Mouse (Mus musculus) c-Kit-negative CD71-positive TER-119-positive erythroid progenitor cells, embryonic 14.5 days (primary cell): ENCODE measurements around the gene Ppm1j.
A peak's percentile ranks its signal among the peaks of the same experiment; 100 is the strongest.
"Not testable (repeated sequence)": the region's sequence is repeated elsewhere in the genome, so short reads cannot be mapped to it uniquely, and the experiment has no call there.

Source experiments
- DNase-seq: peaks from one replicate; pipeline ENCODE4 v3.0.0-alpha.2; 2013; ENCODE audit warnings: low read depth, low spot score

Ppm1j gene

DNA sequence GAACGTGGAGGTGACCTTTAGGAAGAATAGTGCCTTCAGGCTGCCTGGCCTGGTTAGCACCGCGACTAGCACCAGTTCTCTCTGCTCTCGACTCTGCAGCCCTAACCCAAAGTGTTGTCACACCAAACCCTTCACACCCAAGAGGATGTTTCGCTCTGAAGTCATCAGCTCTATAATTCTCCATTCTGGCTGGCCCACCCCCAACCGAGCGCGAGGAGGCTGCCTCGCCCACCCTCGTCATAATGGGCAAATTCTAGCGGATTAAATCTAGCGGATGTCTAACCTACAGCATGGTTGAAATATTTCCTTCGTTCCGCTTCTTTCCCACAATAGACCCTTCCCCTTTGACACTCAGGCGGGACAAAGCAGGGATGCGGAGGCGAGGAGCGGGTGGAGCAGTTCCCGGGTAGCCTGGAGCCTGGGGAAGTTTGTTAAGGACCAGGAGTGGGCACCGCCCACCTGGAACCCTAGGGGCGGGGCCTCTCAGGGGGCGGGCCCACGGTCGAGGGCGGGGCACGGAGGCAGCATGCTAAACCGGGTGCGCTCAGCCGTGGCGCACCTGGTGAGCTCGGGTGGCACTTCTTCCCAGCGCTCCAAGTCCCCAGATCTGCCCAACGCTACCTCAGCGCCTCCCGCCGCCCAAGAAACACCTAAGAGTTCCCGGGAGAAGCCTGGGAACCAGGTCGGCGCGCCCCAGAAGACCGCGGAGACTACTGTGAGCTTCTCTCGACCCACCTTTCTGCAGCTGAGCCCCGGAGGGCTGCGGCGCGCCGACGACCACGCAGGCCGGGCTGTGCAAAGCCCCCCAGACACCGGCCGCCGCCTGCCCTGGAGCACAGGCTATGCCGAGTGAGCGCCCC is at the start of gene Ppm1j:
TSS of gene Ppm1j (plus strand) at position 496 of the 860 bp plus-strand sequence.
- no peak for DNase-seq

GRCm38 (mm10) chr3:104732907-104733306 is 47.9 kb upstream of the Ppm1j start:
- no peak for DNase-seq

DNA sequence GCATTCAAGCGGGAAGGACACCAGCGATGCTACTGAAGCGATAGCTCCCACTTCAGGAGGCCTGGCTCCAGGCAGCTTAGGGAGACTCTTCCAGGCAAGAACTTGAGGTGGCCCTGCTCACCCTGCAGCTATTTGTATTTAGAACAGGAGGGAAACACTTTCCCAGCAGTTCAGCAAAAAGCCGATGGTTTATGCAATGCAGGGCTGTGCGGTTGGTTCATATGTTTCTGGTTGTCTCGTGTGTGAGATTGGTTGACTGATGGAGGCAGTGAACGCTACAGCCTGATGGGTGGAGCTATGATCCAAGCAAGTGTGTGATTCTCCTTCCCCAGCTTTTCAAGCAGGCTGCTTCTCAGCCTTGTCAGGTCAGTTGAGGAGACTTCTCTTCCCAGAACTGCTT is 46.2 kb upstream of the Ppm1j start:
- DNase-seq = no peak

DNA sequence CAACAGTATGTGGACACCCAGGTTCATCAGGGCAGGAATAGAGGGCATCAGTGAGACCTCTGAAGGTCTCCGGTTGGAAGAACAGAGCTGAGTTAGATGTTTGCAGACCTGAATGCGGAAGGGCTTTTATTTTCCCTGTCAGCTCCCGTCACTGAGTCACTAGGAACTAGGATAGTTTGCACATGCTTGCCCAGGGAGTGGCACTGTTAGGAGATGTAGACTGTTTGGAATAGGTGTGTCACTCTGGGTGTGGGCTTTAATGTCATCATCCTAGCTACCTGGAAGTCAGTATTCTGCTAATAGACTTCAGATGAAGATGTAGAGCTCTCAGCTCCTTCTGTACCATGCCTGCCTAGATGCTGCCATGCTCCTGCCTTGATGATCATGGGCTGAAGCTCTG is 38.9 kb upstream of the Ppm1j start:
- DNase-seq = no peak

- no peak for DNase-seq
Measured at GRCm38 (mm10) chr3:104743161-104743560, 37.7 kb upstream of the Ppm1j start.

DNA sequence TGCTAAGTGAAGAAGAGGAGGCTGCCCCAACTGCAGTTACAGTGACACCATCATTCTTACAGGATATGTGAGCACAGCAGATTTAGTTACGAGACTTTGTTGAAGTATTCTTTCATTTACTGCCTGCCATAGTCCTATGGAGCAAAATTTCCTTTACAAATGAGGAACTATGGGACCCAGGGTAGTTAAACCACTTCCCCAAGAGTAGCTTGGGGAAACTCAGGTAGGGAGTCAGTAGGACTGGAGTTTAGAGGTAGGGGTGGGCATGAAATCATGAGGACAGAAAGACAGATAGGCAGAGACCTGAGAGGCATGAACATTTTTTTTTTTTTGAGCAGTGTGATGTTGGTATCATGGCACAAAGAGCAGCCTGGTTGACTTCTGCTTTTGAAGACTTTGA is 37.0 kb upstream of the Ppm1j start:
- DNase-seq = no peak

GRCm38 (mm10) chr3:104752845-104753244 is 28.0 kb upstream of the Ppm1j start:
- not testable (repeated sequence) for DNase-seq

- DNase-seq = peak; percentile 47
Measured at GRCm38 (mm10) chr3:104758406-104758805, 22.4 kb upstream of the Ppm1j start.

GRCm38 (mm10) chr3:104758869-104759268 is 22.0 kb upstream of the Ppm1j start:
- no peak for DNase-seq

DNA sequence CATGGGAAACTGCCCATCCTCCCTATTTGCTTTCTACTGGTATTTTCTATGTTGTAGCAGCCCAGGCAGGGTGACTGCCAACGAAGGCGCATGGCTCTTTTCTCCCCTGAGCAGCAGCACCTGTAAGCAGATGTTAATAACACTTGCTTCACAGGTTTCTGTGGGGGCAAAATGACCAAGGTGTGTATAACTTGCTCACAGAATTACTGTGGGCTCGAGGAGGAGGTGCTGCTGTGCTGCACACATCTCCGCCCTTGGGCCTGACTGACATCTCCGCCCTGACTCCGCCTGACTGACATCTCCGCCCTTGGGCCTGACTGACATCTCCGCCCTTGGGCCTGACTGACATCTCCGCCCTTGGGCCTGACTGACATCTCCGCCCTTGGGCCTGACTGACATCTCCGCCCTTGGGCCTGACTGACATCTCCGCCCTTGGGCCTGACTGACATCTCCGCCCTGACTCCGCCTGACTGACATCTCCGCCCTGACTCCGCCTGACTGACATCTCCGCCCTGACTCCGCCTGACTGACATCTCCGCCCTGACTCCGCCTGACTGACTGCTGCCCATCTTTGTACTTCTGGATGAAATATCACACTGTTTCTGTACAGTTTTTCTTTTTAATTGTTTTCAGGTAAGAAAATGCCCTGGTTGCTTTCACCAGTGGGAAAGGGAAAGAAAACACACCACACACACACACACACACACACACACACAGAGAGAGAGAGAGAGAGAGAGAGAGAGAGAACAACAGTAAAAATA is 18.6 kb upstream of the Ppm1j start:
- not testable (repeated sequence) for DNase-seq

DNA sequence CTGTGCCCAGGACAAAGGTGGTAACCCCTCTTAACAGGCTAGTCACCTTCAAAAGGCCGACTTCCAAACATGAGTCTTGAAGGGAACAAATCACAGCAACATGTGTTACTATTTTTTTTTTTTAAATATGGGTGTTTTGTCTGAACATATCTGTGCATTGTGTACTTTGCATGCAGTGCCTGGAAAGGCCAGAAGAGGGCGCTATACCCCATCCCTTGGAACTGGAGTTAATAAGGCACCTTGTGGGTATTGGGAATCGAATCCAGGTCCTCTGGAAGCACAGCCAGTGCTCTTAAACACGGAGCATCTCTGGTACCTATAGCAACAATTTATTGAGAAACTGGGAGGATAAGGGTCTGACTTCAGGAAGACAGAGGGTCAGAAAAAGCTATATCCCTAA is 15.8 kb upstream of the Ppm1j start:
- no peak for DNase-seq

GRCm38 (mm10) chr3:104767141-104767540 is 13.7 kb upstream of the Ppm1j start:
- DNase-seq = no peak

DNA sequence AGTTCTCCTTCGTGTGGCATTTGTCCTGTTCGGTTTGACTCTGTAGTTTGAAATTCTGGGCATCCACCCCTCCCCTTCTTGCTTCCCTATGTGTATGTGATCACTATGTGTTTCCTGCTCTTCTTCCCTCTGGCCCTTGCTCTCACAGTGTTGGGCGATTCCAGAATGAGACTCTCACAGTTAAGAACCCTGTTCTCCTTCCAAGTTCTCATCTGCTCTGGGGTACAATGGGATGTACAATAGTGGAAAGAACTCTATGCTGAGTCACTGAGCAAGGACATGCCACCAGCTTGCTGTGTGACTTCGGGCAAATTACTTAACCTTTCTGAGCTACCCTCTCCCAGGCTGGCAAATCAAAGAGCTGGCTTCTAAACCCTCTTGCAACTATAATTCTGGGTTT is 13.1 kb upstream of the Ppm1j start:
- DNase-seq = no peak

DNA sequence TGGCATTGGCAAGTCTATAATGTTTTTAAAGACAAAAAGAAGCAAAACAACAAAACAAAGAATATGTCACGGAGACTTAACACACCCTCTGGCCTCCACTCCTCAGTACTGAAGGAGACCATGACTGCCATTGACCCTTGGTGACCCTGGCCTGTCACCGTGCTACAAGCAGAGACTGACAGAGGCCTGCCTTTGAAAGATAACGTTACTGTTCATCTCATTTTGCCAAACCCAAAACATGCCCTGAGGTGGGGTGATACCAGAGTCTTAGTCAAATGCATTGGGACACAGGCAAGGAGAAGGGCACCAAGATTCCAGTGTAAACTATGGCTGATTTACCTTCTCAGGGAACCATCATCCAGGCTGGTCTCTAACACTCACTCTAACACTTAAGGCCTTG is 11.7 kb upstream of the Ppm1j start:
- DNase-seq = no peak

DNA sequence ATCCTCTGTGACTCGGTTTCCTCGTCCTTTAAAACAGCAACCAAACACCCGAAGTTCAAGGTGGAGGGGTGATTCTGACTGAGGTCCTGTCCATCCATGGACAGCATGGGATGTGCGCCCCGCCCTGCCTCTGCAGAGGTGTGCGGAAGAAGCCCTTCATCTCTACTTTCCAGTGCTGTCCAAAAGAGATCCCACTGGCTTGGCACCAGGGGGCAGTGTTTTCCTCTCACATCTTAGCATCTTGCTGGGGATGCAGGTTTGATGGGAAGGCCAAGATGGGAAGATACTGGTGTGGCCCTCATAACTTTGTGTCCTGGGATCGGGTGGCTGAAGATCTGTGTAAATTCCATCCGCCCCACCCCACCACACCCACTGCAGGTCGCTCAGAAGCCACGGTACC is 10.8 kb upstream of the Ppm1j start:
- DNase-seq = no peak

DNA sequence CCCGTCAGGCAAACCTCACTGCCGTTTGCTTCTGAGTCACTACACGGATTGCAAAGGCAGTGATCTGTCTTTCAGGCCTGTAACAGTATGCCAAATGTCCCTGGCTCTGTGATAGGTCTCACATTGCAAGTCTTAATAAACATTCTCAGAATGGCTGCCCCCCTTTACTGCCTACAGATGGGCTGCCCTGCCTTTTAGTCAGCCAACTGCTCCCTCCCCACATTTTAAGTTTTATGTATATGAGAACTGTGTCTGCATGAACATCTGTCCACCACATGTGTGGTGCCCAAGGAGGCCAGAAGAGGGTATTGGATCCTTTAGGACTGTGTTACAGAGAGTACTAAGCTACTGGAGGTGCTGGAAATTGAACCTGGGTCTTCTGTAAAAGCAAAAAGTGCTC is 9.9 kb upstream of the Ppm1j start:
- no peak for DNase-seq

DNA sequence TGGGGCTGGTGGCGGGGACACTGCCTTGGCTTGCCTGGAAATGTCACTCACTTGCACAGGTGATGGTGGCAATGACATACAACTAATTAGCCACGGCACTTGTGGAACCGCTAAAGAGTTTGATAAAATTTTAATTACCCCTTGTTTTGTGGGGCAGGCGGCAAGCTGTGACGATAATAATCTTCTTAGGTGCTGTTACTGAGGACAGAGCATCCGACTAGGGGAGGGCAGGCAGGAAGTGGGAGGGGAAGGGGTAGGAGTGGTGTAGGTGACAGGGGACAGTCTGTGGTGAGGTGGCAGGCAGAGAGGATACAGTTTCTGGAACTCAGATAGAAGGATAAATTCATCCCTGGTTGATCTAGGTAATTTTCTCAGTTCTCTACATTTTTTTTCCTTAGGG is 9.4 kb upstream of the Ppm1j start:
- DNase-seq = no peak

DNA sequence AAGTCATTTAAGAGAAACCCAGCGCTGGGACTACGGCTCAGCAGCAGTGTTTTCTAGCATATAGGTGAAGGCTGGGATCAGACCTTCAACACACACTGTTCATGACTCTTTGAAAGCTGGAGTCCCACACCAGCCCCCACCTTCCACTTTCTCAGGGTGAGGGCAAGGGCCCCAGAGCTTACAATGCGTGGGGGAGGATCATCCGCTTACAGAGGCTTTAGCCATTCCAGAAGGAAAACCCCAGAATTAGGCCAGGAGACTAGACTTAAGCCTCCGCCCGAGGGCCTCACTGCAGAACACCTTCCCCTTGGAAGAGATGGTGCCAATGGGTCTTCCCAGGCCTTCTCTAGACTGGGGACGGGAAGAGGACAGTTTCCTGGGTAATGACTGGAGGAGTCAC is 7.6 kb upstream of the Ppm1j start:
- DNase-seq = no peak

DNA sequence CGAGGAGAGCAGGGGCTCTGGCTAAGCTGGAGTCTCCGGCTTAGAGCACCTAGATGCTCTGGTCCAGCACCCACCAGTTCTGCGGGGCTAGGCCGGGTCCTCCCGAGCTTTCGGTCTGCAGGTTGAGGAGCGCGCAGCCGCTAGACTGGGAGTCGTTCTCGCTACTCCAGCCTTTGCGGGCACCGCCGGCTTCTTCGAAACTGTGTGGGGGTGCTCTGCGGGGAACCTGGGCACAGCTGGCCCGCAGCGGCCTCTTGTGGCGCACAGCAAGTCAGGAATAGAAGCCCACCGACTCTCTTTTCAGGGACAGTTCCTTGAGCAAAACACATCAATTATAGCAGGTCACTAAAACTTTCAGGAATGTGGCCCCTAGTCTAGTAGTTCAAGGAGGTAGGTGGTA is 3.5 kb upstream of the Ppm1j start:
- no peak for DNase-seq

- no peak for DNase-seq
Measured at GRCm38 (mm10) chr3:104779949-104780348, 907 bp upstream of the Ppm1j start.

DNA sequence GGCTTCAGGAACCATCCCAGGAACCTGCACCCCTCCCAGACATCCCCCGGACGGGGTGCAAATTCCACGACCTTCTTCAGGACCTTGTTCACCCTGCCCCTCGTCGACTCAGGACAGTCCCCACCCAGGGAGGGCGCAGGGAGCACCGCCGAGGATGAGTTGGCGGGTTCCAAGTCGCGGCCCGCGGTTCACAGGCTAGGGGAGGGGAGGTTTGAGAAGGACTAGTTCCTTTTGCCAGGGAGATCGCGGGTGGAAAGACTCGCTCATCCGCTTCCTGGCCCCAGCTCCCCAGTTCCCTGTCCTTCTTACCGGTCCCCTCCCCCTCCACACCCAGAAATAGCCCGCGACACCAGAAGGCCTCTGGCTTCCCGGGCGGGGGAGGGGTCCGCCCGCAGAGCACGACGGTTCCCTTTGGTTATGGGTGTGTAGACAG is 631 bp downstream of the Ppm1j start, which contains the start of gene Fam19a3:
TSS of gene Fam19a3 (minus strand) at position 370 of the 433 bp plus-strand sequence.
- DNase-seq = no peak

DNA sequence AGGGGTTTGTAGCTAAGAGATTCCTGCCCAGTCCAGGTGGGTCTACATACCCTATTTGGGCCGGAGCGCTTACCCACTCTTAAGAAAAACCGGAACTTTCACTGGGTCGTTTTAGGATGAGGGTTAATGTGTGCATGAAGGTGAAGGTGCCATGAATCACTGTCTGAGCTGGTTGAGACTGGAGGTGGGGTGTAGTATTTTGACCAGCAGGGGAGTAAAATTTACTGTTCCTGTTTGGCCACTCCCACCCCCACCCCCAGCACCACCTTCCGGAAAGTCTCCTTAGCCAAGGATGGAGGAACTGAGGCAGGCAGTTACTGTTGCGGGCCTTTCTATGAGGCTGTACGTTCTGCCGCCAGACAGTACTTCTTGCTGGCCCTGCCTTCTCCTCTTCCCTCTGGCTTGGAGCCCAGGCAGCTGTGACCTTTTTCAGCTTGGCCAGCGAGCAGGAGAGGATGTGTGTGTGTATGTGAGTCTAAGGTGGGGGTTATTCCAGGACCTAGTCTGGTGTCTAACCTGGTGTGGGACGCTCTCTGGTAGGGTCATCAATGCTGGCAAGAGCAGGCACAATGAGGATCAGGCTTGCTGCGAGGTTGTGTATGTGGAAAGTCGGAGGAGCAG is 1.3 kb downstream of the Ppm1j start:
- DNase-seq = no peak
